Mouse (Mus musculus): Measurements from ENCODE around the gene Olfr221. TPM values are rescaled to one million over a fixed set of nuclear protein-coding genes. Genes with fewer than 3 reads are reported as not detected.
A peak's percentile ranks its signal among the peaks of the same experiment; 100 is the strongest.

Olfr221 gene
- polyA plus RNA-seq, 1 experiment from 2014 or later = not detected

DNA sequence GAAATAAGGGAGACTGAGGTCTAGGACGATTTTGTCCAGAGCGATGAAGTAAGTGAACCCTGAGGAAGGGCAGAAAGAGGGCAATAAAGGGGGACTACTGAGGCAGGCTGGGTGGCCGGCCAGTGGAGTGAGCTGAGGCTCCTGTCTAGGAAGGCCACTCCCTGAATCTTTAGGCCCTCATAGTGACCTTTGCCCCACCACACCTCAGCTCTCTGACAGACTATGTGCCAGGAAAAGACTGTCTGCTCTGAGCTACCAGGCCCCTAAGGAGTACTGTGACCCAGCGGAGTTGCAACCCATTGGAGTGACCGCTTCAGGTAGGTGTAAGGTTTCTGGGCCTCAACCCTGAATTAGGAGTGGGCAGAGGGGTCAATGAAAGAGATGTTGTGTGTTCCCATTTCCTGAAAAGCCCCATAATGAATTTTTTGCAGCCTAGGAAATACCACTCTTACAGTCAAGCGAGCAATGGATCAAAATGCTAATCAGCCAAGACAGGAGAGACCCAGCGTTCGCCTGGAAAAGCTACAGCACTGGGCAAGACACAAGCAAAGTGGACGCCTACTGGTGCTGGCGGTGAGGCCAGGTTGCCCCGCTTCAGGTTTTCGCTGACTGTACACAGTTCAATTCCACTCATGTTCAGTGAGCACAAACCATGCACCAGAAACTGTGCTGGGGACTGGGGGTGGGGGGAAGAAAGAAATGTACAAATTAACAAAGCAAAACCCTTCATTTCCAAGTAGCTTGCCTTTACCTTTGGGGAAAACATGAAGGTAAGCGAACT is 25.4 kb downstream of the Olfr221 start:
- Histone ChIP-seq H3K4me2 (ENCODE audit: low read depth, low read length) (no peak overlapping the region), H3K27ac (replicated peaks; ENCODE audit: low read depth, low read length) (no peak overlapping the region), H3K9ac (ENCODE audit: low read depth, low read length) (no peak overlapping the region), H3K9me3 (ENCODE audit: control insufficient read depth, low read length) (no peaks in the 10 kb centered on the region), H3K4me3 (ENCODE audit: low read depth, low read length) (no peak overlapping the region), H3K36me3 (ENCODE audit: control insufficient read depth, insufficient read depth, low read length) (no peaks in the 10 kb centered on the region), H3K27me3 (replicated peaks; ENCODE audit: control insufficient read depth, insufficient read depth, low read length) (no peaks in the 10 kb centered on the region), H3K4me1 (ENCODE audit: control insufficient read depth, insufficient read depth, low read length) (peaks cover 14% of the 10 kb centered on the region; the same call in 1 of the 2 replicates)
- WGBS = 78% methylated on average over 13 of the region's 13 CpGs
- no peak for DNase-seq (ENCODE audit: low spot score)
- ATAC-seq (ENCODE audit: low read depth) = no peak

DNA sequence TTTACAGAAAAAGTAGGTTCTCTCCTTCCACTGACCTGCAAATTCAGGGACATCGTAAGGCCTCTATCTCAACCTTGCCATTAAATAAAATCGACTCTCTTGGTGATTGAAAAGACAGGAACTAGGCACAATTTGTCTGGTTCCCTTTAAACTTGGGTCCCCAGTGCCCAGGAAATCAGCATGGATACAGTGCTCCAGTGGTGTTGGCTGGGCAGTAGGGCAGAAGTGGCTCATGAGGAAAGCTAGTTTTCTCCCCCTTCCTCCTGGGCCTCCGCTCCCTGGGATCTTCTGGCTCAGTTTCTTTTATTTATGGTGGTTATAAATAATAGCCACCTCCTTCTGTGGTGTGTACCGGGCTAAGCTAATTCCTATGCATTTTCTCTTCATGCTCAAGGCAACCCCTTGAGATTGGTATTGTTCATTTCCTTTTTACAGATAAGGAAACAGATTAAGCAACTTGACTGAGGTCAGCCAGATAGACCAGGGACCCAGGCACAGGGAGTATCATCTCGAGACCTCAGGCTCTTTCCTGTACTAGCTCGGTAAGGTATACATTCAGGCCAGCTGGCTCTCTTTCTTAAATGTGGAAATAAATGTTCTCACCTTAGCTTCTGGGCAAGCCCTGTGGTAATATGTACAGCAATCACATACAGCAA is 26.7 kb downstream of the Olfr221 start, which contains the start of gene Tmem253:
Gene Tmem253 (plus strand): TSS at position 214 of the 656 bp plus-strand sequence.
- ATAC-seq (ENCODE audit: low read depth) = no peak
- peak within 1 kb of the TSS; percentile 82 for H3K9ac ChIP-seq (ENCODE audit: low read depth, low read length)

GRCm38 (mm10) chr14:52014761-52015311 is 27.4 kb downstream of the Olfr221 start:
- WGBS = under 1% methylated on average over 14 of the region's 28 CpGs
- H3K4me1 ChIP-seq (ENCODE audit: control insufficient read depth, insufficient read depth, low read length) = peaks cover 17% of the 10 kb centered on the region

More for the DNA sequence above, 26.7 kb downstream of the Olfr221 start, which contains the start of gene Tmem253:
- peak within 1 kb of the TSS; percentile 60 for H3K4me2 ChIP-seq (ENCODE audit: low read depth, low read length)
- 42% methylated on average over 6 of the region's 6 CpGs for WGBS
- no peaks in the 10 kb centered on the region for H3K36me3 ChIP-seq (ENCODE audit: control insufficient read depth, insufficient read depth, low read length)
- peak within 1 kb of the TSS; percentile 93 for H3K27ac ChIP-seq (replicated peaks; ENCODE audit: low read depth, low read length)
- peaks cover 15% of the 10 kb centered on the region for H3K4me1 ChIP-seq (ENCODE audit: control insufficient read depth, insufficient read depth, low read length)
- H3K9me3 ChIP-seq (ENCODE audit: control insufficient read depth, low read length) = no peaks in the 10 kb centered on the region
- peak within 1 kb of the TSS; percentile 65 for H3K4me3 ChIP-seq (ENCODE audit: low read depth, low read length)
- H3K27me3 ChIP-seq (replicated peaks; ENCODE audit: control insufficient read depth, insufficient read depth, low read length) = no peaks in the 10 kb centered on the region
- DNase-seq (ENCODE audit: low spot score) = no peak

DNA sequence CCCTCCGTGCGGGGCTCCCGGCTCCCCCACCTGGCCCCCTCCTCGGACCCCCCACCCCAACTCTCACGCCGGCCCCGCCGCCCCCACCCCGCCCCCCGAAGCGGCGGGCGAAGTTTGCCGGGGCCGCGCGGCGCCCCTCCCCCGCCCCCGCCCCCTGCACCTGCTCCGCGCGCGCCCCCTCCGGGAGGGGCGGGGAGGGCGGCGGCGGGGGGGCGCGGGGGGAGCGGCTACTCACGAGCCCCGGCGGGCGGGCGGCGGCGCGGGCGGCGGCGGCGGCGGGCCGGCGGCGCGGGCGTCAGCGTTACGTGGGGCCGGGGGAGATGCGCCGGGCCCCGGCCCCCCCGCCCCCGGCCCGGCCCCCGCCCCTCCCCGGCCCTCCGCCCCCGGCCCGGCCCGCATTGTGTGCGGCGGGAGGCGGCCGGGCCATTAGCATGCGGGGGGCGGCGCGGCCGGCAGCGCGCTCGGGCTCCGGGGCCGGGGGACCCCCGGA is 27.9 kb downstream of the Olfr221 start:
- H3K27me3 ChIP-seq (replicated peaks; ENCODE audit: control insufficient read depth, insufficient read depth, low read length) = no peaks in the 10 kb centered on the region
- H3K9ac ChIP-seq (ENCODE audit: low read depth, low read length) = peak overlapping the region; percentile 82
- H3K4me1 ChIP-seq (ENCODE audit: control insufficient read depth, insufficient read depth, low read length) = peaks cover 19% of the 10 kb centered on the region
- H3K4me3 ChIP-seq (ENCODE audit: low read depth, low read length) = peak overlapping the region; percentile 65
- no peaks in the 10 kb centered on the region for H3K9me3 ChIP-seq (ENCODE audit: control insufficient read depth, low read length)
- DNase-seq (ENCODE audit: low spot score) (no peak), ATAC-seq (ENCODE audit: low read depth) (peak; percentile 11; the same call in 1 of the 2 replicates)
- peak overlapping the region; percentile 60 for H3K4me2 ChIP-seq (ENCODE audit: low read depth, low read length)
- no peaks in the 10 kb centered on the region for H3K36me3 ChIP-seq (ENCODE audit: control insufficient read depth, insufficient read depth, low read length)
- peak overlapping the region; percentile 93 for H3K27ac ChIP-seq (replicated peaks; ENCODE audit: low read depth, low read length)
- WGBS = 0% methylated on average over 1 of the region's 80 CpGs

More at GRCm38 (mm10) chr14:52014761-52015311, 27.4 kb downstream of the Olfr221 start:
- DNase-seq (ENCODE audit: low spot score) (peak; percentile 90), ATAC-seq (ENCODE audit: low read depth) (peak; percentile 35)
- no peaks in the 10 kb centered on the region for H3K36me3 ChIP-seq (ENCODE audit: control insufficient read depth, insufficient read depth, low read length)
- peak overlapping the region; percentile 60 for H3K4me2 ChIP-seq (ENCODE audit: low read depth, low read length)
- H3K9ac ChIP-seq (ENCODE audit: low read depth, low read length) = peak overlapping the region; percentile 82
- H3K4me3 ChIP-seq (ENCODE audit: low read depth, low read length) = peak overlapping the region; percentile 65
- peak overlapping the region; percentile 93 for H3K27ac ChIP-seq (replicated peaks; ENCODE audit: low read depth, low read length)
- H3K27me3 ChIP-seq (replicated peaks; ENCODE audit: control insufficient read depth, insufficient read depth, low read length) = no peaks in the 10 kb centered on the region
- no peaks in the 10 kb centered on the region for H3K9me3 ChIP-seq (ENCODE audit: control insufficient read depth, low read length)

GRCm38 (mm10) chr14:52013771-52014219 is 28.5 kb downstream of the Olfr221 start:
- H3K9ac ChIP-seq (ENCODE audit: low read depth, low read length) = peak overlapping the region; percentile 82
- peak overlapping the region; percentile 65 for H3K4me3 ChIP-seq (ENCODE audit: low read depth, low read length)
- H3K4me2 ChIP-seq (ENCODE audit: low read depth, low read length) = peak overlapping the region; percentile 60
- DNase-seq (ENCODE audit: low spot score) = peak; percentile 51
- peaks cover 20% of the 10 kb centered on the region for H3K4me1 ChIP-seq (ENCODE audit: control insufficient read depth, insufficient read depth, low read length)
- 3% methylated on average over 9 of the region's 24 CpGs for WGBS
- no peaks in the 10 kb centered on the region for H3K27me3 ChIP-seq (replicated peaks; ENCODE audit: control insufficient read depth, insufficient read depth, low read length)
- no peaks in the 10 kb centered on the region for H3K9me3 ChIP-seq (ENCODE audit: control insufficient read depth, low read length)
- H3K36me3 ChIP-seq (ENCODE audit: control insufficient read depth, insufficient read depth, low read length) = peaks cover 3% of the 10 kb centered on the region; the same call in 1 of the 2 replicates
- H3K27ac ChIP-seq (replicated peaks; ENCODE audit: low read depth, low read length) = peak overlapping the region; percentile 93
- ATAC-seq (ENCODE audit: low read depth) = peak; percentile 10; the same call in 1 of the 2 replicates

GRCm38 (mm10) chr14:52013021-52013610 is 29.1 kb downstream of the Olfr221 start:
- ATAC-seq (ENCODE audit: low read depth) = no peak
- WGBS = 44% methylated on average over 8 of the region's 8 CpGs
- Histone ChIP-seq H3K36me3 (ENCODE audit: control insufficient read depth, insufficient read depth, low read length) (peaks cover 9% of the 10 kb centered on the region), H3K4me1 (ENCODE audit: control insufficient read depth, insufficient read depth, low read length) (peaks cover 17% of the 10 kb centered on the region), H3K9ac (ENCODE audit: low read depth, low read length) (peak overlapping the region; percentile 82), H3K9me3 (ENCODE audit: control insufficient read depth, low read length) (no peaks in the 10 kb centered on the region), H3K4me3 (ENCODE audit: low read depth, low read length) (peak overlapping the region; percentile 65), H3K27me3 (replicated peaks; ENCODE audit: control insufficient read depth, insufficient read depth, low read length) (no peaks in the 10 kb centered on the region), H3K4me2 (ENCODE audit: low read depth, low read length) (peak overlapping the region; percentile 60), H3K27ac (replicated peaks; ENCODE audit: low read depth, low read length) (peak overlapping the region; percentile 93)
- no peak for DNase-seq (ENCODE audit: low spot score)

GRCm38 (mm10) chr14:52012553-52012952 is 29.7 kb downstream of the Olfr221 start:
- H3K9me3 ChIP-seq (ENCODE audit: control insufficient read depth, low read length) = no peaks in the 10 kb centered on the region
- 69% methylated on average over 5 of the region's 5 CpGs for WGBS
- ATAC-seq (ENCODE audit: low read depth) (no peak), DNase-seq (ENCODE audit: low spot score) (no peak)
- no peaks in the 10 kb centered on the region for H3K27me3 ChIP-seq (replicated peaks; ENCODE audit: control insufficient read depth, insufficient read depth, low read length)
- H3K4me1 ChIP-seq (ENCODE audit: control insufficient read depth, insufficient read depth, low read length) = peaks cover 17% of the 10 kb centered on the region
- no peak overlapping the region for H3K4me3 ChIP-seq (ENCODE audit: low read depth, low read length)
- H3K4me2 ChIP-seq (ENCODE audit: low read depth, low read length) = peak overlapping the region; percentile 60; the same call in 1 of the 2 replicates
- 0 out of 2 replicates have a peak overlapping the region, but pooled peaks have one; percentile 93 for H3K27ac ChIP-seq (replicated peaks; ENCODE audit: low read depth, low read length)
- peaks cover 11% of the 10 kb centered on the region for H3K36me3 ChIP-seq (ENCODE audit: control insufficient read depth, insufficient read depth, low read length)
- no peak overlapping the region for H3K9ac ChIP-seq (ENCODE audit: low read depth, low read length)

DNA sequence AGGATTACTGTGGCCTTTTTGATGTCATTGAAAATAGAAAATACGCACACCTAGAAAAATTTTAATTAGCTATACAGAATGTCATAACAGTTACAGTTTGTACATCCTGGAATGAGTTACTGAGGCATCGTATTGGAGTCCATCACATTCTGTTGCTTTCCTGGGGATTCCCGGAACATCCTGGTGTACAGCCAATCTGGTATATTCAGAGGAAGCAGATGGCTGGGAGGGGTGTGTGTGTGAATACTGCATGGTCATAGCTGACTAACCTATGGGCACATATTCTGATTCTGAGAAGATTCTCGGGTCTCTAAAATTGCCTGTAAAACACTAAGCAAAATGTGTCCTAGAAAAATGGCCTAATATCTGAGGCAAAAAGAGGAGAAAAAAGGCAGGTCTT is 30.2 kb downstream of the Olfr221 start:
- ATAC-seq (ENCODE audit: low read depth) (no peak), DNase-seq (ENCODE audit: low spot score) (no peak)
- 72% methylated on average over 4 of the region's 4 CpGs for WGBS
- Histone ChIP-seq H3K9ac (ENCODE audit: low read depth, low read length) (no peak overlapping the region), H3K36me3 (ENCODE audit: control insufficient read depth, insufficient read depth, low read length) (peaks cover 15% of the 10 kb centered on the region), H3K4me2 (ENCODE audit: low read depth, low read length) (no peak overlapping the region), H3K9me3 (ENCODE audit: control insufficient read depth, low read length) (no peaks in the 10 kb centered on the region), H3K4me1 (ENCODE audit: control insufficient read depth, insufficient read depth, low read length) (peaks cover 17% of the 10 kb centered on the region), H3K27me3 (replicated peaks; ENCODE audit: control insufficient read depth, insufficient read depth, low read length) (no peaks in the 10 kb centered on the region), H3K4me3 (ENCODE audit: low read depth, low read length) (no peak overlapping the region), H3K27ac (replicated peaks; ENCODE audit: low read depth, low read length) (no peak overlapping the region; the same call in 1 of the 2 replicates)
